ENCODE assay signal across 12 mouse cellular contexts in the genomic region with DNA sequence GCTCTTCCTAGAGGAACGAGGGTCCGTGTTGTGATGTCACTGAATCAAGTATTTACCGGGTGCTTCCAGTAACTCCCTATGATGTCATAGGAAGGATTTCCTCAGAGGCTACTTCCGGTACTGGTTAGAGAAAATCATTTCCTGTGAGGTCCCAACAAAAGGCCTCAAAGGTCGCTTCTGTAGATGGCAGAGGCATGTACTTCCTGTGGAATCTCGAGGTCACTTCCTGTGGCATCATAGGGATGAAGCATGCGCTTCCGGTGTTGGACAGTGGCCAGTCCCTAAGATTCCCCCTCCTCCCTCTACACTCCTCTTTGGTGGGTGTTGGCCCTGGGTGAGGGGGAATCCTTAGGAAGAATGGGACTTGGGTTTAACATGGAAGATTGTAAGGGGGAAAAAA. TPM values are rescaled to one million over a fixed set of nuclear protein-coding genes. Genes with fewer than 3 reads are reported as not detected.
DNase-seq lines count a peak whose midpoint lies in the region; ATAC-seq and TF ChIP-seq lines count a peak whose summit lies in the region.
"Had no signal": no experiment of that assay in that cellular context is flagged by ENCODE, and none has a peak within 500 bp of the region (broad histone marks: within the 10 kb centered on the region; RNA-seq: fewer than 3 reads in every experiment).

No protein-coding gene starts in this region.

- no peak for ATAC-seq in kidney, embryonic 15.5 days (replicated peaks; ENCODE audit: low FRiP score)
- ATAC-seq in heart, embryonic 15.5 days (replicated peaks; ENCODE audit: insufficient number of reproducible peaks, insufficient read depth, low FRiP score, low read depth) = no peak
- peak; percentile 38; the same call in 1 of the 2 replicates for ATAC-seq in liver, postnatal 0 days
- no peak for ATAC-seq in megakaryocyte-erythroid progenitor cell, adult 5-6 weeks (replicated peaks; ENCODE audit: low FRiP score, low TSS enrichment, poor library complexity, severe bottlenecking)

- peaks cover 41% of the 10 kb centered on the region for H3K4me1 ChIP-seq in kidney, embryonic 15.5 days
- peaks cover 36% of the 10 kb centered on the region for H3K4me1 ChIP-seq in heart, embryonic 15.5 days (replicated peaks)
- H3K4me1 ChIP-seq in liver, postnatal 0 days (ENCODE audit: insufficient read depth) = peaks cover 12% of the 10 kb centered on the region; the same call in 1 of the 2 replicates

- no peak overlapping the region for H3K4me2 ChIP-seq in kidney, embryonic 15.5 days
- peak overlapping the region; percentile 98 for H3K4me2 ChIP-seq in heart, embryonic 15.5 days
- no peak overlapping the region for H3K4me2 ChIP-seq in liver, postnatal 0 days (ENCODE audit: low read depth, low read length)
- H3K4me2 ChIP-seq: liver, embryonic 13.5 days had no signal

- H3K9me3 ChIP-seq in kidney, embryonic 15.5 days (replicated peaks) = no peaks in the 10 kb centered on the region
- no peaks in the 10 kb centered on the region for H3K9me3 ChIP-seq in heart, embryonic 15.5 days (replicated peaks)
- no peaks in the 10 kb centered on the region for H3K9me3 ChIP-seq in liver, postnatal 0 days (ENCODE audit: low read length)
- H3K9me3 ChIP-seq: liver, embryonic 13.5 days had no signal

- TF ChIP-seq EP300 in liver, postnatal 0 days (IDR thresholded peaks at IDR 0.05; ENCODE audit: low read depth) = peak; percentile 48; the same call in 1 of the 2 replicates

- peak; percentile 46 for DNase-seq in kidney, adult 18-20 months
- peak; percentile 33 to 43 for DNase-seq in adrenal gland, postnatal 36 days
- no peak for DNase-seq in liver, postnatal 0 days
- DNase-seq in gastrocnemius, adult 18-20 months (ENCODE audit: low spot score) = no peak
- no peak for DNase-seq in frontal cortex, postnatal 25 days (ENCODE audit: low spot score in 2 of 2)
- DNase-seq: cerebellum, postnatal 25 days; liver, embryonic 13.5 days; thymus, adult 18-20 months had no signal

- H3K36me3 ChIP-seq in kidney, embryonic 15.5 days = no peaks in the 10 kb centered on the region
- no peaks in the 10 kb centered on the region for H3K36me3 ChIP-seq in heart, embryonic 15.5 days
- H3K36me3 ChIP-seq in liver, postnatal 0 days (replicated peaks; ENCODE audit: insufficient read depth, low read length) = no peaks in the 10 kb centered on the region
- H3K36me3 ChIP-seq: liver, embryonic 13.5 days had no signal

- H3K27me3 ChIP-seq in kidney, embryonic 15.5 days = peaks cover 89% of the 10 kb centered on the region
- H3K27me3 ChIP-seq in heart, embryonic 15.5 days = peaks cover 72% of the 10 kb centered on the region
- peaks cover 80% of the 10 kb centered on the region for H3K27me3 ChIP-seq in liver, postnatal 0 days (ENCODE audit: insufficient read depth, low read length)

- TF ChIP-seq CTCF in liver, postnatal 0 days (IDR thresholded peaks at IDR 0.05; ENCODE audit: low read depth) = no peak

- WGBS in kidney, embryonic 15.5 days = 57% methylated on average over 8 of the region's 8 CpGs
- 45% methylated on average over 8 of the region's 8 CpGs for WGBS in heart, embryonic 15.5 days
- WGBS in liver, postnatal 0 days (ENCODE audit: insufficient replicate concordance) = 23% methylated on average over 8 of the region's 8 CpGs

- no peak overlapping the region for H3K4me3 ChIP-seq in kidney, embryonic 15.5 days (replicated peaks)
- H3K4me3 ChIP-seq in heart, embryonic 15.5 days = peak overlapping the region; percentile 2; the same call in 1 of the 2 replicates
- no peak overlapping the region for H3K4me3 ChIP-seq in liver, postnatal 0 days (ENCODE audit: low read depth, low read length)
- H3K4me3 ChIP-seq: liver, embryonic 13.5 days had no signal

- H3K27ac ChIP-seq in kidney, embryonic 15.5 days = no peak overlapping the region
- peak overlapping the region; percentile 33 for H3K27ac ChIP-seq in heart, embryonic 15.5 days
- no peak overlapping the region for H3K27ac ChIP-seq in liver, postnatal 0 days (ENCODE audit: low read depth)
- H3K27ac ChIP-seq: liver, embryonic 13.5 days had no signal

- H3K9ac ChIP-seq in kidney, embryonic 15.5 days = no peak overlapping the region
- no peak overlapping the region for H3K9ac ChIP-seq in heart, embryonic 15.5 days
- no peak overlapping the region for H3K9ac ChIP-seq in liver, postnatal 0 days (replicated peaks)
- H3K9ac ChIP-seq: liver, embryonic 13.5 days had no signal

RNA-seq across cellular contexts. Expression of gene Nanos2, which starts 27.8 kb away (rescaled TPM):
- polyA plus RNA-seq in kidney, embryonic 15.5 days (2015; fragmentation: Nextera tagmentation; extraction: Ambion mirVana) = not detected in 2 replicates
- total RNA-seq in adrenal gland, postnatal 36 days (2021) = not detected
- polyA plus RNA-seq in heart, embryonic 15.5 days (2015; fragmentation: Nextera tagmentation; extraction: Ambion mirVana) = not detected in 2 replicates
- not detected in 2 replicates for polyA plus RNA-seq in liver, postnatal 0 days (2015; fragmentation: Nextera tagmentation; extraction: Ambion mirVana)
- not detected for total RNA-seq in gastrocnemius, adult 18-20 months (2021)
- not detected in 2 replicates for total RNA-seq in megakaryocyte-erythroid progenitor cell, adult 5-6 weeks (2014; fragmentation: Nextera tagmentation)
- total RNA-seq in megakaryocyte-erythroid progenitor cell, adult 5-6 weeks (2017) = not detected in 2 replicates
- polyA plus RNA-seq: gonadal fat pad, adult 2 months; liver, embryonic 13.5 days had no signal

RNA-seq across cellular contexts. Expression of gene Mypop, which starts 31.6 kb away (rescaled TPM):
- polyA plus RNA-seq in kidney, embryonic 15.5 days (2015; fragmentation: Nextera tagmentation; extraction: Ambion mirVana) = 3.5 and 3.9 TPM in 2 replicates
- total RNA-seq in adrenal gland, postnatal 36 days (2021) = 10 to 100 TPM; 10.3 to 12.2 TPM
- 2.2 and 2.3 TPM in 2 replicates for polyA plus RNA-seq in heart, embryonic 15.5 days (2015; fragmentation: Nextera tagmentation; extraction: Ambion mirVana)
- polyA plus RNA-seq in liver, postnatal 0 days (2015; fragmentation: Nextera tagmentation; extraction: Ambion mirVana) = 0.39 and 0.55 TPM in 2 replicates
- total RNA-seq in gastrocnemius, adult 18-20 months (2021) = 1 to 10 TPM; 8.7 to 8.9 TPM
- total RNA-seq in megakaryocyte-erythroid progenitor cell, adult 5-6 weeks (2014; fragmentation: Nextera tagmentation) = not detected in 2 replicates
- 0.23 and 2.0 TPM in 2 replicates for total RNA-seq in megakaryocyte-erythroid progenitor cell, adult 5-6 weeks (2017)

RNA-seq across cellular contexts. Expression of gene Nova2, which starts 33.8 kb away (rescaled TPM):
- polyA plus RNA-seq in kidney, embryonic 15.5 days (2015; fragmentation: Nextera tagmentation; extraction: Ambion mirVana) = 0.67 and 0.93 TPM in 2 replicates
- total RNA-seq in adrenal gland, postnatal 36 days (2021) = 1 to 10 TPM; 3.7 to 5.4 TPM
- 0.53 and 0.79 TPM in 2 replicates for polyA plus RNA-seq in heart, embryonic 15.5 days (2015; fragmentation: Nextera tagmentation; extraction: Ambion mirVana)
- 0.08 and 0.12 TPM in 2 replicates for polyA plus RNA-seq in liver, postnatal 0 days (2015; fragmentation: Nextera tagmentation; extraction: Ambion mirVana)
- 1 to 10 TPM; 1.1 to 1.9 TPM for total RNA-seq in gastrocnemius, adult 18-20 months (2021)
- not detected in 2 replicates for total RNA-seq in megakaryocyte-erythroid progenitor cell, adult 5-6 weeks (2014; fragmentation: Nextera tagmentation)
- total RNA-seq in megakaryocyte-erythroid progenitor cell, adult 5-6 weeks (2017) = not detected in 2 replicates

RNA-seq across cellular contexts. Expression of gene Irf2bp1, which starts 44.4 kb away (rescaled TPM):
- 21.4 and 24.1 TPM in 2 replicates for polyA plus RNA-seq in kidney, embryonic 15.5 days (2015; fragmentation: Nextera tagmentation; extraction: Ambion mirVana)
- total RNA-seq in adrenal gland, postnatal 36 days (2021) = 10 to 100 TPM; 47.0 to 47.5 TPM
- polyA plus RNA-seq in heart, embryonic 15.5 days (2015; fragmentation: Nextera tagmentation; extraction: Ambion mirVana) = 11.5 and 17.6 TPM in 2 replicates
- 6.3 and 8.8 TPM in 2 replicates for polyA plus RNA-seq in liver, postnatal 0 days (2015; fragmentation: Nextera tagmentation; extraction: Ambion mirVana)
- total RNA-seq in gastrocnemius, adult 18-20 months (2021) = 10 to 100 TPM; 18.3 to 18.5 TPM
- total RNA-seq in megakaryocyte-erythroid progenitor cell, adult 5-6 weeks (2014; fragmentation: Nextera tagmentation) = 23.8 TPM in 2 replicates
- total RNA-seq in megakaryocyte-erythroid progenitor cell, adult 5-6 weeks (2017) = 12.3 and 12.7 TPM in 2 replicates

RNA-seq across cellular contexts. Expression of gene Ccdc61, which starts 49.2 kb away (rescaled TPM):
- 27.7 and 28.9 TPM in 2 replicates for polyA plus RNA-seq in kidney, embryonic 15.5 days (2015; fragmentation: Nextera tagmentation; extraction: Ambion mirVana)
- 10 to 100 TPM; 11.5 to 12.1 TPM for total RNA-seq in adrenal gland, postnatal 36 days (2021)
- 20.6 and 26.8 TPM in 2 replicates for polyA plus RNA-seq in heart, embryonic 15.5 days (2015; fragmentation: Nextera tagmentation; extraction: Ambion mirVana)
- polyA plus RNA-seq in liver, postnatal 0 days (2015; fragmentation: Nextera tagmentation; extraction: Ambion mirVana) = 5.6 and 7.5 TPM in 2 replicates
- 1 to 10 TPM; 3.6 to 5.6 TPM for total RNA-seq in gastrocnemius, adult 18-20 months (2021)
- 23.6 and 42.3 TPM in 2 replicates for total RNA-seq in megakaryocyte-erythroid progenitor cell, adult 5-6 weeks (2014; fragmentation: Nextera tagmentation)
- total RNA-seq in megakaryocyte-erythroid progenitor cell, adult 5-6 weeks (2017) = 6.8 and 13.3 TPM in 2 replicates

Comparison
In these comparisons a context has a peak if more than half of its experiments do, and no peak if none do; other contexts are left out.
1. DNase-seq: peak in kidney, adult 18-20 months (single experiment) and adrenal gland, postnatal 36 days (2 of 2); none in liver, postnatal 0 days (single experiment), gastrocnemius, adult 18-20 months (single experiment) and frontal cortex, postnatal 25 days (0 of 2).